Mouse (Mus musculus) liver, adult 2 months (tissue): ENCODE measurements around the gene Tpsg1. TPM values are rescaled to one million over a fixed set of nuclear protein-coding genes. Genes with fewer than 3 reads are reported as not detected.

ENCODE experiments used
- DNase-seq: peaks from one replicate; pipeline ENCODE4 v3.0.0-alpha.2; 2011; ENCODE audit warnings: low read depth, low spot score; ENCODE audit errors: extremely low read depth
- H3K27ac ChIP-seq: fragments of 200-500 bp; replicated peaks from 2 replicates; pipeline ENCODE4 v1.5.1; 2012; ENCODE audit warnings: low read depth, mild to moderate bottlenecking, control low read depth, inconsistent platforms, low read length; ENCODE audit not compliant: insufficient read depth
- H3K27me3 ChIP-seq: fragments of 200-500 bp; 2 replicates; pipeline ENCODE4 v1.6.1; 2012; ENCODE audit warnings: mild to moderate bottlenecking, moderate library complexity, low read length, inconsistent platforms; ENCODE audit not compliant: control insufficient read depth, insufficient read depth
- H3K36me3 ChIP-seq: fragments of 200-500 bp; 2 replicates; pipeline ENCODE4 v1.6.1; 2012; ENCODE audit warnings: low read length, inconsistent platforms; ENCODE audit not compliant: control insufficient read depth, insufficient read depth
- H3K4me1 ChIP-seq: fragments of 200-500 bp; 2 replicates; pipeline ENCODE4 v1.6.1; 2011; ENCODE audit warnings: low read length; ENCODE audit not compliant: control insufficient read depth, insufficient read depth
- H3K4me3 ChIP-seq: fragments of 200-500 bp; 2 replicates; pipeline ENCODE4 v1.5.1; 2011; ENCODE audit warnings: low read depth, mild to moderate bottlenecking, control low read depth, low read length, moderate library complexity; ENCODE audit not compliant: insufficient read depth
- H3K79me2 ChIP-seq: fragments of 200-500 bp; 2 replicates; pipeline ENCODE4 v1.6.1; 2012; ENCODE audit warnings: inconsistent platforms, mild to moderate bottlenecking, low read length, moderate library complexity; ENCODE audit not compliant: control insufficient read depth, insufficient read depth
- H3K9ac ChIP-seq: fragments of 200-500 bp; 2 replicates; pipeline ENCODE4 v1.6.1; 2012; ENCODE audit warnings: low read depth, mild to moderate bottlenecking, control low read depth, inconsistent platforms, low read length
- CTCF ChIP-seq: fragments of 200-500 bp; IDR thresholded peaks from 2 replicates; pipeline ENCODE4 v1.5.1; 2011; ENCODE audit warnings: low read depth, low read length, control low read depth
- POLR2A ChIP-seq: fragments of 200-500 bp; IDR thresholded peaks from 2 replicates; pipeline ENCODE4 v1.6.1; 2011; ENCODE audit warnings: low read length, control low read depth; ENCODE audit not compliant: insufficient read depth; ENCODE audit errors: extremely low read depth
- WGBS: fragments of 180-500 bp; shearing (Covaris S2); methylation state at CpG from one replicate; pipeline ENCODE4 v1.1.7; 2018; 5-methylcytosine and 5-hydroxymethylcytosine counted together
- polyA plus RNA-seq: library from polyadenylated mRNA; depleted of rRNA; stranded (reverse); fragments of >200 nt; gene quantifications from 2 replicates; pipeline ENCODE4 v1.2.3, GENCODE M21; 2012
- total RNA-seq: library from RNA; depleted of rRNA; stranded (reverse); fragments of >200 nt; gene quantifications from 2 replicates; pipeline ENCODE4 v1.2.3, GENCODE M21; 2014

The Tpsg1 gene
- total and polyA plus RNA-seq, 2 experiments = not detected

- H3K27me3 ChIP-seq = no peaks in the 10 kb centered on the region
- H3K9ac ChIP-seq = no peak overlapping the region
- TF ChIP-seq CTCF (no peak), POLR2A (no peak)
- no peak for DNase-seq
- no peaks in the 10 kb centered on the region for H3K36me3 ChIP-seq
- no peak overlapping the region for H3K27ac ChIP-seq
- H3K4me3 ChIP-seq = no peak overlapping the region
- H3K79me2 ChIP-seq = no peaks in the 10 kb centered on the region
- H3K4me1 ChIP-seq = no peaks in the 10 kb centered on the region
- WGBS = 87% methylated on average over 13 of the region's 13 CpGs
Measured at GRCm38 (mm10) chr17:25402224-25402623, 33.2 kb downstream of the Tpsg1 start.

GRCm38 (mm10) chr17:25404190-25404589 is 35.1 kb downstream of the Tpsg1 start:
- H3K9ac ChIP-seq = no peak overlapping the region
- H3K79me2 ChIP-seq = no peaks in the 10 kb centered on the region
- H3K36me3 ChIP-seq = no peaks in the 10 kb centered on the region
- no peaks in the 10 kb centered on the region for H3K4me1 ChIP-seq
- no peak overlapping the region for H3K27ac ChIP-seq
- no peak for DNase-seq
- WGBS = 78% methylated on average over 3 of the region's 3 CpGs
- H3K4me3 ChIP-seq = no peak overlapping the region
- H3K27me3 ChIP-seq = no peaks in the 10 kb centered on the region
- TF ChIP-seq CTCF (no peak), POLR2A (no peak)

- Histone ChIP-seq H3K79me2 (no peaks in the 10 kb centered on the region), H3K27ac (no peak overlapping the region), H3K36me3 (no peaks in the 10 kb centered on the region), H3K9ac (no peak overlapping the region), H3K27me3 (no peaks in the 10 kb centered on the region), H3K4me1 (no peaks in the 10 kb centered on the region), H3K4me3 (no peak overlapping the region)
- DNase-seq = no peak
- TF ChIP-seq POLR2A (no peak), CTCF (no peak)
- WGBS = 14% methylated on average over 10 of the region's 10 CpGs
Measured at GRCm38 (mm10) chr17:25405224-25405895, 36.3 kb downstream of the Tpsg1 start.

DNA sequence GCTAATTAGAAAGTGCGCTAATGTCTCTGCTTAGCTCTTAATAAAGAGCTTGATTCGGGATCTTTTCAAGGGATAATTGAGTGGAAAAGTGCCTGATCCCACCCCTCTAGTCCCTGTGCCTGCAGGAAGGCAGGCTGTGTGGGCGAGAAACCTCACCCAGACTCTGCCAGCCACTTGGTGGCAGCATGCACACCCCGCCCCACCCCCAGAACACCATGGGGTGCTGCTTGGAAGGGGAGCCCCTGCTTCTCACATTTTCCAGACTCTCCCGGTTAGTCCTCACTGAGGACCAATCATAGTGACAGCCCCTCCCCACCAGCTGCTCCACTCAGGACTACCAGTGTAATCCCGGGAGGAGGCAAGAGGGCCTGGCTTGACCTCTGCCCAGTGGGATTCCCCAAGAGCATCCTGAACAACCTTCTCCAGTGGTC is 37.0 kb downstream of the Tpsg1 start:
- no peak overlapping the region for H3K9ac ChIP-seq
- no peak overlapping the region for H3K27ac ChIP-seq
- H3K4me3 ChIP-seq = no peak overlapping the region
- H3K36me3 ChIP-seq = no peaks in the 10 kb centered on the region
- WGBS = 53% methylated on average over 6 of the region's 6 CpGs
- no peaks in the 10 kb centered on the region for H3K79me2 ChIP-seq
- no peak for DNase-seq
- H3K4me1 ChIP-seq = no peaks in the 10 kb centered on the region
- H3K27me3 ChIP-seq = no peaks in the 10 kb centered on the region
- TF ChIP-seq POLR2A (no peak), CTCF (0 out of 2 replicates have a peak, but pooled peaks have one; percentile 24)

- H3K4me1 ChIP-seq = no peaks in the 10 kb centered on the region
- no peak overlapping the region for H3K9ac ChIP-seq
- no peaks in the 10 kb centered on the region for H3K79me2 ChIP-seq
- 85% methylated on average over 4 of the region's 4 CpGs for WGBS
- no peaks in the 10 kb centered on the region for H3K27me3 ChIP-seq
- no peaks in the 10 kb centered on the region for H3K36me3 ChIP-seq
- DNase-seq = no peak
- no peak overlapping the region for H3K4me3 ChIP-seq
- TF ChIP-seq POLR2A (no peak), CTCF (no peak)
- H3K27ac ChIP-seq = no peak overlapping the region
Measured at GRCm38 (mm10) chr17:25407352-25407751, 38.3 kb downstream of the Tpsg1 start.

GRCm38 (mm10) chr17:25408302-25408999 is 39.4 kb downstream of the Tpsg1 start:
- Histone ChIP-seq H3K4me1 (no peaks in the 10 kb centered on the region), H3K36me3 (no peaks in the 10 kb centered on the region), H3K27ac (no peak overlapping the region), H3K79me2 (no peaks in the 10 kb centered on the region), H3K27me3 (no peaks in the 10 kb centered on the region), H3K9ac (no peak overlapping the region), H3K4me3 (no peak overlapping the region)
- no peak for TF ChIP-seq CTCF
- no peak for TF ChIP-seq POLR2A
- DNase-seq = no peak
- WGBS = 72% methylated on average over 7 of the region's 7 CpGs
